Mouse (Mus musculus) heart, postnatal 0 days (tissue): ENCODE results near the gene Ptbp3.

ENCODE experiments used
- CTCF ChIP-seq: IDR thresholded peaks from 2 replicates; pipeline ENCODE4 v1.5.1; 2016; ENCODE audit warnings: antibody characterized with exemption, control low read depth, low read depth
- EP300 ChIP-seq: IDR thresholded peaks from 2 replicates; pipeline ENCODE4 v1.6.1; 2016; ENCODE audit warnings: antibody characterized with exemption, low read depth

GRCm38 (mm10) chr4:59575184-59575958 is 26.2 kb upstream of the Ptbp3 start:
- no peak for TF ChIP-seq CTCF
- no peak for TF ChIP-seq EP300
